Mouse (Mus musculus) kidney, adult 2 months (tissue): ENCODE data around the gene Phlda2.

Experiments used
- CTCF ChIP-seq: fragments of 200-500 bp; conservative IDR thresholded peaks from 2 replicates; pipeline ENCODE4 v1.5.1; 2011; ENCODE audit warnings: low read depth, mild to moderate bottlenecking, control low read depth, low read length, moderate library complexity, mixed read lengths; ENCODE audit not compliant: insufficient read depth, insufficient read length
- POLR2A ChIP-seq: fragments of 200-500 bp; IDR thresholded peaks from one replicate; pipeline ENCODE4 v1.6.1; 2011; ENCODE audit warnings: low read depth, low read length, control low read depth

GRCm38 (mm10) chr7:143458963-143459331 is 44.0 kb downstream of the Phlda2 start:
- TF ChIP-seq POLR2A (no peak), CTCF (no peak)
